Mouse (Mus musculus): Measurements from ENCODE around the gene Chadl. TPM values are rescaled to one million over a fixed set of nuclear protein-coding genes. Genes with fewer than 3 reads are reported as not detected.

The Chadl gene
- not detected for total RNA-seq (2023)

GRCm38 (mm10) chr15:81697175-81697574 lies at the start of gene Chadl:
TSS of gene Chadl (minus strand) at chr15:81697287.

GRCm38 (mm10) chr15:81744992-81745600 lies 48.0 kb upstream of the Chadl start, which contains the start of the genes Zc3h7b and Rangap1:
TSS of gene Zc3h7b (plus strand) at chr15:81745057.
TSS of gene Rangap1 (minus strand) at chr15:81745530.

GRCm38 (mm10) chr15:81663697-81664561 lies 33.2 kb downstream of the Chadl start, which contains the start of gene L3mbtl2:
TSS of gene L3mbtl2 (plus strand) at chr15:81663889.

Other genes with a start within 250 kb of the Chadl start
- 101 TPM for gene Rbx1, start 231.0 kb downstream of the Chadl start, total RNA-seq (2023)
- gene Ep300, start 111.9 kb downstream of the Chadl start, total RNA-seq (2023): 129 TPM
- gene L3mbtl2, start 33.4 kb downstream of the Chadl start, total RNA-seq (2023): 45.8 TPM
- 18.7 TPM for gene Zc3h7b, start 47.8 kb upstream of the Chadl start, total RNA-seq (2023)
- gene Rangap1, start 48.2 kb upstream of the Chadl start, total RNA-seq (2023): 74.5 TPM
- 22.0 TPM for gene Tef, start 105.1 kb upstream of the Chadl start, total RNA-seq (2023)
- 97.9 TPM for gene Tob2, start 161.5 kb upstream of the Chadl start, total RNA-seq (2023)
- 69.0 TPM for gene Phf5a, start 174.6 kb upstream of the Chadl start, total RNA-seq (2023)
- gene Aco2, start 175.0 kb upstream of the Chadl start, total RNA-seq (2023): 134 TPM
- 12.4 TPM for gene Polr3h, start 229.0 kb upstream of the Chadl start, total RNA-seq (2023)
- not detected for gene Csdc2, start 239.5 kb upstream of the Chadl start, total RNA-seq (2023)

Measured in CD4-positive naive resting alpha-beta T cell, adult 57 days (primary cell).